Mouse (Mus musculus) thymus, adult 2 months (tissue): Measurements from ENCODE around the gene Kcnh1.

Experiments
- CTCF ChIP-seq: fragments of 200-500 bp; IDR thresholded peaks from 2 replicates; pipeline ENCODE4 v1.5.1; 2012; ENCODE audit warnings: mild to moderate bottlenecking, control low read depth, low read length, moderate library complexity, borderline replicate concordance; ENCODE audit not compliant: control insufficient read depth, poor library complexity, insufficient read depth; ENCODE audit errors: extremely low read depth
- POLR2A ChIP-seq: fragments of 200-500 bp; IDR thresholded peaks from 2 replicates; pipeline ENCODE4 v1.6.1; 2012; ENCODE audit warnings: mild to moderate bottlenecking, low read length, control low read depth, moderate library complexity; ENCODE audit not compliant: control insufficient read depth, poor library complexity, insufficient read depth; ENCODE audit errors: extremely low read depth

DNA sequence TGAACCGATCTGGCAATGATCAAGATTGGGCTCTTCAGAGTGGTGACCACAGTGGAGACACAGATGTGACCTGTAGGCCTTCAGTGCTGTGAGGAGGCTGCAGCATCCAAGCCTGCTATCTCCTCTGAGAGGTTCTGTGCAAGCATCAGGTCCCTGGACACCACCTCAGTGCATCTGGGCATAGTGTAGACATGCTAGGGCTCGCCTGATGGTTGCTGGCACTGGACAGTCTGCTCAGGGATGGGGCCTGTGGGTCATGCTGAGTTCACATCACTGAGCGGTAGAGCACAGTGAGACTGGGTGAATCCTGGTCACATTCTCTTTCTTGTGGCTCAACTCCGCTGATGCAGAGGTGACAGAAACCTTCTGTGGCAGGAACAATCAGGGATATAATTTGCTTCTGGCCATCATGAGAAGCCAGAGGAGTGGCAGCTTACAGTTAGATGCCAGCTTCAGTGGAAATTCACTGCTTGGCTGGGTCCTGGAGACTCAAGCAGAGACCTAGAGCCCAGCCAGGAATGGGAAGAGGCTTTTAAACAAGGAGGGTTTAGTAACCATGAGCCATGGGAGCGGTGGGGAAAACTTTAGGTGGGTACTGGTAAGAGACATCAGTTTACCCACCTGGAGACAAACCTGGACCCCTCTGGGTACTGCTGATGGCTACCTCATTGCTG, 252.3 kb downstream of the Kcnh1 start:
- TF ChIP-seq POLR2A (no peak), CTCF (no peak)
